Mouse (Mus musculus): ENCODE data around the gene Zfp874a. TPM values are rescaled to one million over a fixed set of nuclear protein-coding genes. Genes with fewer than 3 reads are reported as not detected.
"Not testable (repeated sequence)": the region's sequence is repeated elsewhere in the genome, so short reads cannot be mapped to it uniquely, and the experiment has no call there.

The Zfp874a gene
- polyA plus RNA-seq, 1 experiment: 3.6 TPM

DNA sequence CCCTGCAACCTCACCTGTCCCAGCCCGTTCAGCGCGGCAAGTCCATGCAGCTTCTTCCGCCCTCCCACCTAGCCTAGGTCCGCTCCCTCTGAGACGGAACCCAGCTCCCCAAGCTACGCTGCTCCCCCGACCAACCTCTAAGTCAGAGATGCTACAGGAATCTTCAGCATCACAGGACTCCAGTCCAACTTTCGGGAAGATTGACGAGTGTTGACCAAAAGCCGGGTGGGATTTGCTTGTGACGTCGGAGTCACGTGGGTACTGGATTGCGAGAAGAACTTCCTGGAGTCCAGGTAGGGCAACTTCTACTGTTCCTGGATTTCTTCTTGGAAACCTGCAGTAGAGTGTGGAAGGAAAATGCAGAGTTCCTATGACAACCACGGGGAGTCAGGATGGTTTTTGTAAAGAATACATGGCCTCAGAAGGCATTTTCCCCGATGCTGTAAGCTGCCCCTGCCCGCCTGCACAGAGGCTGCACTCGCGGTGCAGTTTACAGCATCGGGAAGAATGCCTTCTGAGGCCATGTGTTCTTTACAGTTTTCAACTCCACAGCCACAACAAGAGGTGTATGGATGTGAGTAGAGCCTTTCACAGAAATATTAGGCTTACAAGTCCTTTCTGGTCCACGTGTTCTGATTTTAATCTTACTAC lies 30.1 kb downstream of the Zfp874a start, which contains the start of gene Zfp459:
Zfp459 (minus strand) TSS at position 212 of the 651 bp plus-strand sequence.
- H3K4me1 ChIP-seq (replicated peaks; ENCODE audit: control insufficient read depth, insufficient read depth, low read length): peaks cover 3% of the 10 kb centered on the region
- WGBS: 1% methylated on average over 22 of the region's 22 CpGs
- TF ChIP-seq CTCF (IDR thresholded peaks at IDR 0.05; ENCODE audit: borderline replicate concordance, control insufficient read depth, extremely low read depth, insufficient read depth, low read length, poor library complexity) (no peak), POLR2A (IDR thresholded peaks at IDR 0.05; ENCODE audit: control insufficient read depth, extremely low read depth, insufficient read depth, low read length, poor library complexity) (no peak)
- no peak within 1 kb of the TSS for H3K27ac ChIP-seq (ENCODE audit: control insufficient read depth, insufficient read depth, low read length)
- DNase-seq: peak; percentile 54
- H3K36me3 ChIP-seq (ENCODE audit: control insufficient read depth, insufficient read depth, low read length): no peaks in the 10 kb centered on the region
- H3K27me3 ChIP-seq (ENCODE audit: control insufficient read depth, insufficient read depth, low read length): no peaks in the 10 kb centered on the region
- H3K4me3 ChIP-seq (ENCODE audit: control insufficient read depth, insufficient read depth, low read length): peak within 1 kb of the TSS; percentile 96

DNA sequence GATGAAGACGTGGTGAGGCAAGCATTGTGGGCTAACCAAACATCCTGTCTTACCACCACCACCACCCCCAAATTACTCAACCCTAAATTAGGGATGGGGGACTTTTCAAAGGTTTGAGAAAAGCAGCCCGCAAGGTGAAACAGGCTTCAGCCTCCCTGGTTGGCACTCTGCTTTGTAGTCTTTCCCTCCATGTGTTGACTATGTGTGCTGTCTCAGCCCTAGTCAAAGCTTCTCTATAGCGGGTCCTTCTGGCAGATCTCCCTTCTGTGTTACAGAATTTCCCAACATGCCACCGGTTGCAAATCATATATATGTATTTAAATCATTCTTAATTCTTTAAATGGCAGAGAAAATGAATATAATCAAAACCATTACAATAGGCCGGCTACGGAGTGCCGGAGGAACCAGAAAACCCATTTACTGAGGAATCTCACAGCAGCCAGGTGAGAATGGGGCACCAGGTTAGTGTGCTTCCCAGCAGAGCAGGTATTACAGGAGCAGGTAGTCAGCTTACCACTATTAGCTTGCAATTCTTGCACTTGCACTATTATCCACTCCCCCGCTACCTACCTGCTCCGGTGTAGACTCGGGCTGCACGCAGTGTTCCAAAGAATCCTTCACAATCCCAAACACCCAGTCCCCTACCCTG lies 30.7 kb downstream of the Zfp874a start:
- 43% methylated on average over 11 of the region's 11 CpGs for WGBS
- DNase-seq: no peak
- peaks cover 3% of the 10 kb centered on the region for H3K4me1 ChIP-seq (replicated peaks; ENCODE audit: control insufficient read depth, insufficient read depth, low read length)

DNA sequence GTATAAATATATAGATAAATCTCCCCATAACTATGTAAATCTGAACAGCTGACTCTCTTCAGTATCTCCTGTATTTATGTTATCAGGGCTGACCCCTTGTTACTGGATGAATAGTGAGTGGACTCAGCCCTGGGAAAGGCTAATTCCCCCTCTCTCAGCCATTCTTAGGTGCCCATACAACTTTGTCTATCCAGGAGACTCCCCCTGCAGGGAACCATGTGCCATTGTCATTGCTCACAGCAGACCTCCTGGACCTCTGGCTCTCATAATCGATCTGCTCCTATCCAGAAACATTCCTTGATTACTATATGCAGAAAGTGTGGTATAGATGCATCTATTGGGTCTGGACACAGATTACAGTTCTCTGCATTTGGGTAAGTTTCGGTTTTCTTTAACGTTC lies 34.6 kb downstream of the Zfp874a start:
- H3K4me3 ChIP-seq (ENCODE audit: control insufficient read depth, insufficient read depth, low read length): no peak overlapping the region
- H3K36me3 ChIP-seq (ENCODE audit: control insufficient read depth, insufficient read depth, low read length): no peaks in the 10 kb centered on the region
- H3K4me1 ChIP-seq (replicated peaks; ENCODE audit: control insufficient read depth, insufficient read depth, low read length): peaks cover 3% of the 10 kb centered on the region
- no peaks in the 10 kb centered on the region for H3K27me3 ChIP-seq (ENCODE audit: control insufficient read depth, insufficient read depth, low read length)
- DNase-seq: no peak
- TF ChIP-seq POLR2A (IDR thresholded peaks at IDR 0.05; ENCODE audit: control insufficient read depth, extremely low read depth, insufficient read depth, low read length, poor library complexity): no peak
- no peak for TF ChIP-seq CTCF (IDR thresholded peaks at IDR 0.05; ENCODE audit: borderline replicate concordance, control insufficient read depth, extremely low read depth, insufficient read depth, low read length, poor library complexity)
- WGBS: 92% methylated on average over 3 of the region's 3 CpGs
- no peak overlapping the region for H3K27ac ChIP-seq (ENCODE audit: control insufficient read depth, insufficient read depth, low read length)

More for the DNA sequence above, 30.7 kb downstream of the Zfp874a start:
- H3K27me3 ChIP-seq (ENCODE audit: control insufficient read depth, insufficient read depth, low read length): no peaks in the 10 kb centered on the region
- peak overlapping the region; percentile 96 for H3K4me3 ChIP-seq (ENCODE audit: control insufficient read depth, insufficient read depth, low read length)
- no peak for TF ChIP-seq CTCF (IDR thresholded peaks at IDR 0.05; ENCODE audit: borderline replicate concordance, control insufficient read depth, extremely low read depth, insufficient read depth, low read length, poor library complexity)
- TF ChIP-seq POLR2A (IDR thresholded peaks at IDR 0.05; ENCODE audit: control insufficient read depth, extremely low read depth, insufficient read depth, low read length, poor library complexity): no peak
- H3K27ac ChIP-seq (ENCODE audit: control insufficient read depth, insufficient read depth, low read length): no peak overlapping the region
- no peaks in the 10 kb centered on the region for H3K36me3 ChIP-seq (ENCODE audit: control insufficient read depth, insufficient read depth, low read length)

DNA sequence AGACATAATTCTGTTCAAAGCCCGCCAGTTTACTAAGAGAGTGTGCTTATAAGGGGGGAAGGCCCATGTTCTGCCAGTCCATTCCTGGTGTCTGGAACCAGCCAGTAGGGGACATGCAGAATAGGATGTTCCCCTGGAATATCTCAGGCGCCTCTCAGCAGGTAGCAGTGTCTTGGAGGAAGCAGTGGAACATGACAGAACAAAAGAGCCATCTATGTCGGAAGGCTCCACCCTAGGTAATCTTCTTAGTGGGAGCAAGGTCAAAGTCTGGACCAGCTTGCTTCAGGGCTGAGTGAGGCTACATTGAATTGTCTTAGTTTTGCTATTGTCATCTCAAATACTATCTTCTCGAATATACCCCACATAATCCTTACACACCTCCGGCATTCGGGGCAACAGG lies 35.7 kb downstream of the Zfp874a start:
- Histone ChIP-seq H3K4me1 (replicated peaks; ENCODE audit: control insufficient read depth, insufficient read depth, low read length) (peaks cover under 1% of the 10 kb centered on the region), H3K27me3 (ENCODE audit: control insufficient read depth, insufficient read depth, low read length) (no peaks in the 10 kb centered on the region), H3K36me3 (ENCODE audit: control insufficient read depth, insufficient read depth, low read length) (no peaks in the 10 kb centered on the region), H3K4me3 (ENCODE audit: control insufficient read depth, insufficient read depth, low read length) (no peak overlapping the region), H3K27ac (ENCODE audit: control insufficient read depth, insufficient read depth, low read length) (no peak overlapping the region)
- 98% methylated on average over 6 of the region's 6 CpGs for WGBS
- no peak for DNase-seq
- no peak for TF ChIP-seq CTCF (IDR thresholded peaks at IDR 0.05; ENCODE audit: borderline replicate concordance, control insufficient read depth, extremely low read depth, insufficient read depth, low read length, poor library complexity)

DNA sequence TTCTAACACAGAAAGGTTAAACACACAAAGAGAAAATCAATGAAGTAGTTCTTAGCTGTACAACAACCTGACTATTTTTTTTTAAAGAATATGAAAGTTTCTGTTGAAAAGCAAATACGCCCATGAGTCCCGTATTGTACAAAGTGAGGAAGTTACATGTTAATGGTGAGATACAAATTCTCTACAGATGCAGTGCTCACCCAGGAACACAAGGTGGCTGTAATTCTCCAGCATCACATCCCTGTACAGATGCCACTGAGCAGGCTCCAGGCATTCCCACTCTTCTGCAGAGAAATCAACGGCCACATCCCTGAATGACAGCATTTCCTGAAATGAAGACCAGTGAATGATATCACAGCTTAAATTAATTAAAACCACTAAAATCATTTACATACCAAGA lies 37.8 kb downstream of the Zfp874a start:
- H3K36me3 ChIP-seq (ENCODE audit: control insufficient read depth, insufficient read depth, low read length); H3K4me1 ChIP-seq (replicated peaks; ENCODE audit: control insufficient read depth, insufficient read depth, low read length); H3K27me3 ChIP-seq (ENCODE audit: control insufficient read depth, insufficient read depth, low read length); DNase-seq; H3K4me3 ChIP-seq (ENCODE audit: control insufficient read depth, insufficient read depth, low read length); H3K27ac ChIP-seq (ENCODE audit: control insufficient read depth, insufficient read depth, low read length): not testable (repeated sequence)
- 74% methylated on average over 3 of the region's 3 CpGs for WGBS

DNA sequence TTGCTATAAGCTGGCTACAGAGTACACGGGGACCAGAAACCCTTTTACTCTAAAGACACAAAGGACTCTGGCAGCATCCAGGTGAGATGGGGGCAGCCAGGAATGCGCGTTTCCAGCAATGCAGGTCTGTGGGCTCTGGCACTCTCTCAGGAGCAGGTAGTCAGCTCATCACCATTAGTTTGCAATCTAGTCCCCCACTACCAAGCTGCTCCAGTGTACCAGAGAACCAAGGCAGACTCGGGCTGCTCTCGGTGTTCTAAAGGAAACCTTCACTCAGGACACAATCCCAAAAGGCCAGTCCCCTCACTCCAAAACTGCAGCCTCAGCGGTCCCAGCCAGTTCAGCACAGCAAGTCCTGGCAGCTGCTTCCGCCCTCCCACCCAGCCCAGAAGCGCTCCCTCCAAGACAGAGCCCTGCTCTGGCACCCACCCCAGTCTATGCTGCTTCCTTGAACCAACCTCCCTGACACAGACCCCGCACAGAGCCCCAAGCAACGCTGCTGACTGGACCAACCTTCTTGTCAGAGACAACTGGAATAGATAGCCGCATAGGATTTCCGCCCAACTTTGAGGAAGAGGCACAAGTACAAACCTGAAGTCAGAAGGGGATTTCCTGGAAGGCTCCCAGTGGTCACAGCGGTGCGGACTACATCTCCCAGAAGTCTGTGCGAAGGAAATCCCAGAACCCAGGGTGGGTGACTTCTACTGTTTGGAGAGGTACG lies 52.1 kb downstream of the Zfp874a start, which contains the start of gene Zfp429:
Zfp429 (minus strand) TSS at position 637 of the 721 bp plus-strand sequence.
- 4% methylated on average over 16 of the region's 16 CpGs for WGBS
- DNase-seq: peak; percentile 75
- not testable (repeated sequence) for H3K27me3 ChIP-seq (ENCODE audit: control insufficient read depth, insufficient read depth, low read length); H3K4me1 ChIP-seq (replicated peaks; ENCODE audit: control insufficient read depth, insufficient read depth, low read length); H3K36me3 ChIP-seq (ENCODE audit: control insufficient read depth, insufficient read depth, low read length); H3K27ac ChIP-seq (ENCODE audit: control insufficient read depth, insufficient read depth, low read length)
- peak within 1 kb of the TSS; percentile 54 for H3K4me3 ChIP-seq (ENCODE audit: control insufficient read depth, insufficient read depth, low read length)

DNA sequence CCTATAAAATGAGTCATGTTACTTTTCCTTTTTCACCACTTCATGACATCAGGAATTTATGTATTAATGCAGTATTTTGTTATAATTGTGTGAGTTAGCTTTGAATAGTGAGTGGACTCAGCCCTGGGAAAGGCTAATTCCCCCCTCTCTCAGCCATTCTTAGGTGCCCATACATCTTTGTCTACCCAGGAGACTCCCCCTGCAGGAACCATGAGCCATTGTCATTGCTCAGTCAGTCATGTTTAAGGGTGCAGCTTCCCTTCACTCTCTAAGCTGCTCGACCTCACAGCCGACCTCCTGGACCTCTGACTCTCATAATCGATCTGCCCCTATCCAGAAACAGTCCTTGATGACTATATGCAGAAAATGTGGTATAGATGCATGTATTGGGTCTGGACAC lies 75.2 kb downstream of the Zfp874a start:
- not testable (repeated sequence) for H3K4me3 ChIP-seq (ENCODE audit: control insufficient read depth, insufficient read depth, low read length); H3K27ac ChIP-seq (ENCODE audit: control insufficient read depth, insufficient read depth, low read length); H3K27me3 ChIP-seq (ENCODE audit: control insufficient read depth, insufficient read depth, low read length); H3K36me3 ChIP-seq (ENCODE audit: control insufficient read depth, insufficient read depth, low read length); H3K4me1 ChIP-seq (replicated peaks; ENCODE audit: control insufficient read depth, insufficient read depth, low read length)
- peak; percentile 6 for DNase-seq
- WGBS: 53% methylated on average over 3 of the region's 3 CpGs

DNA sequence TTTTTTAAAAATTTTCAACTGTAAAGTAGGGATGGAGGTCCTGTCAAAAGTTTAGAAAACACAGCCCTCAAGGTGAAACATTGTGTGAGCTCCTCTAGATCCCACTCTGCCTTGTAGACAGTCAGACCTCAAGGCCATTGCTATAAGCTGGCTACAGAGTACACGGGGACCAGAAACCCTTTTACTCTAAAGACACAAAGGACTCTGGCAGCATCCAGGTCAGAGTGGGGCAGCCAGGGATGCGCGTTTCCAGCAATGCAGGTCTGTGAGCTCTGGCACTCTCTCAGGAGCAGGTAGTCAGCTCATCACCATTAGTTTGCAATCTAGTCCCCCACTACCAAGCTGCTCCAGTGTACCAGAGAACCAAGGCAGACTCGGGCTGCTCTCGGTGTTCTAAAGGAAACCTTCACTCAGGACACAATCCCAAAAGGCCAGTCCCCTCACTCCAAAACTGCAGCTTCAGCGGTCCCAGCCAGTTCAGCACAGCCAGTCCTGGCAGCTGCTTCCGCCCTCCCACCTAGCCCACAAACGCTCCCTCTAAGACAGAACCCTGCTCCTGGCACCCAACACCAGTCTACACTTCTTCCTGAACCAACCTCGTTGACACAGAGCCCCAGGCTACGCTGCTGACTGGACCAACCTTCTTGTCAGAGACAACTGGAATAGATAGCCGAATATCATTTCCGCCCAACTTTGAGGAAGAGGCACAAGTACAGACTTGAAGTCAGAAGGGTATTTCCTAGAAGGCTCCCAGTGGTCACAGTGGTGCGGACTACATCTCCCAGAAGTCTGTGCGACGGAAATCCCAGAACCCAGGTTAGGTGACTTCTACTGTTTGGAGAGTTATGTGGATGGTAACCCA lies 76.1 kb downstream of the Zfp874a start, which contains the start of the genes Gm28041 and Zfp456:
Gm28041 (minus strand) TSS at position 684 of the 862 bp plus-strand sequence.
Zfp456 (minus strand) TSS at position 761 of the 862 bp plus-strand sequence.
- H3K27me3 ChIP-seq (ENCODE audit: control insufficient read depth, insufficient read depth, low read length); H3K27ac ChIP-seq (ENCODE audit: control insufficient read depth, insufficient read depth, low read length); H3K36me3 ChIP-seq (ENCODE audit: control insufficient read depth, insufficient read depth, low read length); H3K4me1 ChIP-seq (replicated peaks; ENCODE audit: control insufficient read depth, insufficient read depth, low read length): not testable (repeated sequence)
- DNase-seq: peak; percentile 83
- H3K4me3 ChIP-seq (ENCODE audit: control insufficient read depth, insufficient read depth, low read length): peak within 1 kb of the TSS; percentile 73
- WGBS: 8% methylated on average over 14 of the region's 15 CpGs

All from thymus, adult 2 months (tissue).